Mouse (Mus musculus): ENCODE measurements around the gene Tcf7l2.

Gene Tcf7l2

GRCm38 (mm10) chr19:55729376-55729775, 12.2 kb upstream of the Tcf7l2 start:
- DNase-seq (ENCODE audit: extremely low spot score, low read depth, low spot score): no peak

GRCm38 (mm10) chr19:55732499-55732898, 9.1 kb upstream of the Tcf7l2 start:
- no peak for DNase-seq (ENCODE audit: extremely low spot score, low read depth, low spot score)

- DNase-seq (ENCODE audit: extremely low spot score, low read depth, low spot score): no peak
Measured at GRCm38 (mm10) chr19:55732994-55733393, 8.6 kb upstream of the Tcf7l2 start.

GRCm38 (mm10) chr19:55736016-55736415, 5.6 kb upstream of the Tcf7l2 start:
- no peak for DNase-seq (ENCODE audit: extremely low spot score, low read depth, low spot score)

GRCm38 (mm10) chr19:55739713-55740112, 1.9 kb upstream of the Tcf7l2 start:
- DNase-seq (ENCODE audit: extremely low spot score, low read depth, low spot score): no peak

GRCm38 (mm10) chr19:55740753-55741438, 724 bp upstream of the Tcf7l2 start:
- DNase-seq (ENCODE audit: extremely low spot score, low read depth, low spot score): no peak

GRCm38 (mm10) chr19:55742386-55743000, 873 bp downstream of the Tcf7l2 start:
- DNase-seq (ENCODE audit: extremely low spot score, low read depth, low spot score): no peak

GRCm38 (mm10) chr19:55743001-55743556, 1.5 kb downstream of the Tcf7l2 start:
- no peak for DNase-seq (ENCODE audit: extremely low spot score, low read depth, low spot score)

GRCm38 (mm10) chr19:55743557-55744441, 2.2 kb downstream of the Tcf7l2 start:
- no peak for DNase-seq (ENCODE audit: extremely low spot score, low read depth, low spot score)

GRCm38 (mm10) chr19:55744576-55745191, 3.1 kb downstream of the Tcf7l2 start:
- no peak for DNase-seq (ENCODE audit: extremely low spot score, low read depth, low spot score)

DNA sequence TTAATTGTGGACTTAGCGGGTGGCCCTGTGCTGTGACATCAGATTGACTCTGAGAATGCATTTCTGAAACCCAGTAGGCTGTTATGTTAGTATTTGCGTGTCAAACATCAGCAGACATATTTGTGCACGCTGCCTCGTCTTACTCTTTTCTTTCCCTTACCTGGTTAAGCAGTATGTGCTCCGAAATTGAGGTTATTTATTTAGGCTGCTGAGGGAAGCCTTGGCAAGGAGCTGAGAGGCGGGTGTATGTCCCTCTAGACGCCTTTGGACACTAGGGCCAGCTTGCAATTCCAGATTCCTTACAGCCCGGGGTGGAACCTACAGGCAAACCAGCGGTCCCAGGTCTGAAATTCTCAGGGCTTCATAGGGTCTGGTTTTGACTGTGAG, 3.6 kb downstream of the Tcf7l2 start:
- no peak for DNase-seq (ENCODE audit: extremely low spot score, low read depth, low spot score)

- no peak for DNase-seq (ENCODE audit: extremely low spot score, low read depth, low spot score)
Measured at GRCm38 (mm10) chr19:55746241-55746640, 4.6 kb downstream of the Tcf7l2 start.

DNA sequence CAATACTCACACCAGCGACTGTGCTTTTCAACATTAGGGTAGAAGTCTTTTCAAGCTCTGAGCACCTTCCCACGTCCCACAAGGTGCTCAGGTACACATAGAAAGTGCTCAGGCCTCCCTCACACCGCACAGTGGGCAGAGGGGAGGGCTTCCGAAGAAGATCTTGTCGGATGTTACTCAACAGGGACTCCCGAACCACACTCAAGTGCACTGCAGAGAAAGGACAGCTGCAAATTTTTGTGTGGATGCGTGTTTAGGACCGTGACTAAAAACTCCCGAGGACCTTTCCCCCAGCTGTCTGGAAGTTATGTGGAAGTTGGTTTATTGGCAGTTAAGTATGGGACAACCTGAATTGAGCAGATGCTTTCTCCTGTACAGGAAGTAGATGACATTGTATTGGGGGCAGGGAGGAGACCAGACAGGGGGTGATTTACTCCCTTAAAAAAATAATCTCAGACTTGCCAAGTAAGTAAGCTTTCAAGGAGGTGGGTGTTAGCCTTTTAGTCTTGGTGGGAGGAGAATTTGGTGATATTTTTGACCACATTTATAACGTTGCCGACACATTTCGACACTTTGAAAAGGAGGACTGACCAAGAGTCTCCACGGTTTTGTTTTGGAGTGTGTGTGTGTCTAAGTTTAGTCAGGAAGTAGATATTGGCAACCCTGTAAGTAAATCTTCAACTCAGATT, 5.8 kb downstream of the Tcf7l2 start:
- no peak for DNase-seq (ENCODE audit: extremely low spot score, low read depth, low spot score)

DNA sequence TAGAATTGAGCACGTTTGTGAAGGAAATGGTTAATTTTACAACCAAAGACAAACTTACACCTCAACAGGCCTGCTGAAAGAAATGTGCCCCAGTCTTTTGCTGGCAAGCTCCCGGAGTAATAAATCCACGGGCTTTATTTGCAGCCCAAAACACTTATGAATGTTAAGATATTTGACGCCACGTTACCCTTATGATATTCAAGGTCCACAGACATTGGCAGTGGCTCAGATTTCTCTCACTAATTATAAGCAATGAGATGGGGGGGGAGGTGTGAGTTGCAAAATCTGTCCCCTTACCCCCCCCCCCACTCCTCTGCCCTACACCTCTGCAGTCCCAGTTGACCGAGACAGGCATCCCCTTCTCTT, 6.3 kb downstream of the Tcf7l2 start:
- DNase-seq (ENCODE audit: extremely low spot score, low read depth, low spot score): no peak

DNA sequence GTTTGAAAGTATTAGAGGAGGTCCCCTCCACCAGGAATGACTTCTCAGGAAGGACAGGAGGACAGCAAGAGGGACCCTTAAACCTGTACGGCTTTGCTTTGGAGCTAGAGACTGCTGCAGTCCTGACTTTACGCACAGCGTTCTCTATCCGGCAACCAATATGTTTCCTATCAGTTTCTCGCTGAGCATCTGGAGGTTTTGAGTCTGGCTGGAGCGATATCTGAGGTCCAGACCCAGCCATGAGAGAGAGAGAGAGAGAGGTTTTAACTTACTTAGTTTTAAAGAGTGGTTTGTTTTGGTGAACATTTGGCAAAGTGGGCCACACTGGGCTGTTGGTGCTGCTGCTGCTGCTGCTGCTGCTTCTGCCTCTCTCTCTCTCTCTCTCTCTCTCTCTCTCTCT, 7.2 kb downstream of the Tcf7l2 start:
- no peak for DNase-seq (ENCODE audit: extremely low spot score, low read depth, low spot score)

DNA sequence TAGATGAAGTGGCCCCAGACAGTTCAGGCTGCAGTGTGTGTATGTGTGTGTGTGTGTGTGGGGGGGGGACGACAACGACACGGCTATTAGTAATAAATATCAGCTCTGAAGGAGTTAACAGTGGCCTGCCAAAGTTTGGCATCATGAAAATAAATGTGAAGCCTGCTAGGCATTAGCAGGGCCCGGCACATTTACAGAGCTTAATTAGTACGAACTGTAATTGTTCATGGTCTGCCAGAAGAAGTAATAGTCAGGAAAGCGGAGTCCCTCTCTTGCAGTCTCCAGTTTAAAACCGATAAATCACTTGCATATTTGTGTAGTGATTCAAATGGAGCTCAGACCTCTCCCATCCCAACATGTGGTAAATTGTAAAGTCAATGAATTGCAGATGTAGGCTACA, 7.9 kb downstream of the Tcf7l2 start:
- peak; percentile 87 for DNase-seq (ENCODE audit: extremely low spot score, low read depth, low spot score)

GRCm38 (mm10) chr19:55750048-55750447, 8.4 kb downstream of the Tcf7l2 start:
- DNase-seq (ENCODE audit: extremely low spot score, low read depth, low spot score): no peak

DNA sequence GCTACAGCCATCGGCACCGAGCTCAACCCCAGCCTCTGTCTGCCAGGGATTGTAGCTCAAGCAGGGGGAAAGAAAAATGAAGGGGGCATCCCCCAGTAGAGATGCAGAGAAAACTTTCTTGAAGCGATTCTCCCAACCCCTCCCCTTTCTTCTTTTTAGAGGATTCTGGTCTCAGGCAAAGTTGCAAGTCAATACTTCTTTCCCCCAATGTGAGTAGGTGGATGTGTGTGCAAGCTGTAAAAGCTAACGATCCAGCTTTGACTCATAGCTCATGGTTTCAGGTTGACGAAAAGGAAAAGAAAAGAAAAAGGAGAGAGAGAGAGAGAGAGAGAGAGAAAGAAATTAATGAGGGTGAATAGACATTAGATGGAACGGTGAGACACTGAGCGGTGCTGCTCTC, 8.8 kb downstream of the Tcf7l2 start:
- DNase-seq (ENCODE audit: extremely low spot score, low read depth, low spot score): no peak

DNA sequence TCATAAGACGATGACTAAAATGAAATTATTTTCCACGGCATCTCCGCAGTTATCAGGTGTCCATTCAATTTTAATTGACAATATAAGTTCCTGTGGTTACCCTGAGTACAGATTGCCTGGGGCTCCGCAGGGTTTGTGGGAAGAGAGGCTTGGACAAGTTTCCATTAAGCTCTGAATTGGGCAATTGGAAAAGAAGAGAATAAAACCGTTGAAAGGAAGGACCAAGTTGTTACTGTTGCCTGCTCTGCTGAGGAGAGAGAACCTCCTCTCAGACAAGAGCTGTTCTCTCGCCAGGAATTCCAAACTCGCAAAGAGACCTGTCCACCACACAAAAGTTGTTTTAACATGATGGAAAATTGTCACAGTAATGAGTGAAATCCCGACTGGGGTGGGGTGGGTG, 11.2 kb downstream of the Tcf7l2 start:
- DNase-seq (ENCODE audit: extremely low spot score, low read depth, low spot score): no peak

- no peak for DNase-seq (ENCODE audit: extremely low spot score, low read depth, low spot score)
Measured at GRCm38 (mm10) chr19:55754303-55754702, 12.7 kb downstream of the Tcf7l2 start.

DNA sequence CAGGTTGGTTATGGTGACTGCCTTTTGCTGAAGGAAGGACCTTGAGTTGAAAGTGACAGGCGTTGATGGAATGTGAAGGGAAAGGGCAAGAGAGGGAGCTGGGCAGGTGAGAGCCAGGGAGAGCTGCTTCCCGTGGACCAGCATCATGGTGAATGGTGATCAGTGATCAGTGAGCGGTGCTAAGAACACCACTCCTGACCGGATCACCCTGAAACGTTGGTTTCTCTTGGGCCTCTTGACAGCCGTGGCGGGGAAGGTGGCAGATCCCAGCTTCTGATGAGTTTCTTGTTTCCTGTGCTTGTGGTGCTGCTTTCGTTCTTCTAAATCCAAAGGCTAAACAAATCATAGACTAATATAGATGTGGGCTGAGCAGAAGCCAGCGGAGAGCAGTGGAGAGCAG, 13.8 kb downstream of the Tcf7l2 start:
- DNase-seq (ENCODE audit: extremely low spot score, low read depth, low spot score): no peak

Measured in hindlimb bud, embryonic 11.5 days (tissue).